Mouse (Mus musculus): ENCODE measurements around the gene Inca1. TPM values are rescaled to one million over a fixed set of nuclear protein-coding genes. Genes with fewer than 3 reads are reported as not detected.
A peak's percentile ranks its signal among the peaks of the same experiment; 100 is the strongest.

Gene Inca1
- polyA plus RNA-seq, 1 experiment, result 19.6 TPM

DNA sequence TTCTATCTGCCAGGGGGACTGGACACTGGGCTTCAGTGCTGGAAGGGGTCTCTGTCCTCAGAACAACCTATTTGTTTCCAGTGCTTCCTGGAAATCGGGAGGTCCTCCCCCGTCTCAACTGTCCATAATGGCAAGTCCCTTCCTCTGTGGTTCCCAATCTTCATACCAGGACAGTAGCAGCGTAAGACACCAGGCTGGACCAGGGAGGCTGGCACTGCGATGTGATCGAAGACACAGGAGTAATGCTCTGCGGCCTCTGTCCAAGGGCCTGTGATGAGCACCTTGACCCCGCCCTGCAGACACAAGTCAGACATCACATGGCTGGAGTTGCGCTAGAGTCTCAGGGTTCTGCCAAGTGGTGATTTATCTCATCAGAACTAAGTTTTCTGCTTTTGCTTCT lies 20.6 kb downstream of the Inca1 start:
- Histone ChIP-seq H3K27ac (ENCODE audit: control insufficient read depth, insufficient read depth, low read depth, low read length) (no peak overlapping the region), H3K4me3 (ENCODE audit: control insufficient read depth, low read depth, low read length) (no peak overlapping the region), H3K4me1 (ENCODE audit: control insufficient read depth, insufficient read depth, low read length) (peaks cover 3% of the 10 kb centered on the region), H3K36me3 (ENCODE audit: control insufficient read depth, insufficient read depth, low read length) (no peaks in the 10 kb centered on the region; the same call in none of the 2 replicates), H3K27me3 (ENCODE audit: control insufficient read depth, insufficient read depth, low read length) (no peaks in the 10 kb centered on the region)
- TF ChIP-seq POLR2A (IDR thresholded peaks at IDR 0.05; ENCODE audit: control insufficient read depth, low read depth, low read length) (no peak), CTCF (IDR thresholded peaks at IDR 0.05; ENCODE audit: control insufficient read depth, insufficient read depth, insufficient replicate concordance, low read depth, low read length) (no peak)

DNA sequence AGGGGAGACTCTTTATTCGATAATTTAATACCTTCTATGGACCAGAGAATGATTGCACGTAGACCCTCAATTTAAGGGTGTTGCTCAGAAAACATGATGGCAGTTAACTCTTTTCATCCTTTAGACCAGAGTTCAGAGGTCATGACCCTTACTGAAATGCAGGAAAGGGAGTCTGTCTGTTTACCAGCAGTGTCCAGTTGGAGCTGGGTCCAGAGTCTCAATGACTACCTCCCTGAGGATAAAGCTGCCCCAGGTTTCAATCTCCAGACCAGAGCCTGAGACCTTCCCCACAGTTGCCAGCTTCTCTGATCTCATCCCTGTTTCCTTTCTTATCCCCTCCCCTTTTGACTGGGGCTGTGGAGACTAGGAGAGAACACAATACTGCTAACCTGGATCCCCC lies 21.4 kb downstream of the Inca1 start:
- Histone ChIP-seq H3K27ac (ENCODE audit: control insufficient read depth, insufficient read depth, low read depth, low read length) (no peak overlapping the region), H3K4me1 (ENCODE audit: control insufficient read depth, insufficient read depth, low read length) (peaks cover 5% of the 10 kb centered on the region), H3K4me3 (ENCODE audit: control insufficient read depth, low read depth, low read length) (no peak overlapping the region), H3K27me3 (ENCODE audit: control insufficient read depth, insufficient read depth, low read length) (no peaks in the 10 kb centered on the region), H3K36me3 (ENCODE audit: control insufficient read depth, insufficient read depth, low read length) (no peaks in the 10 kb centered on the region; the same call in none of the 2 replicates)
- TF ChIP-seq POLR2A (IDR thresholded peaks at IDR 0.05; ENCODE audit: control insufficient read depth, low read depth, low read length) (no peak), CTCF (IDR thresholded peaks at IDR 0.05; ENCODE audit: control insufficient read depth, insufficient read depth, insufficient replicate concordance, low read depth, low read length) (no peak)

DNA sequence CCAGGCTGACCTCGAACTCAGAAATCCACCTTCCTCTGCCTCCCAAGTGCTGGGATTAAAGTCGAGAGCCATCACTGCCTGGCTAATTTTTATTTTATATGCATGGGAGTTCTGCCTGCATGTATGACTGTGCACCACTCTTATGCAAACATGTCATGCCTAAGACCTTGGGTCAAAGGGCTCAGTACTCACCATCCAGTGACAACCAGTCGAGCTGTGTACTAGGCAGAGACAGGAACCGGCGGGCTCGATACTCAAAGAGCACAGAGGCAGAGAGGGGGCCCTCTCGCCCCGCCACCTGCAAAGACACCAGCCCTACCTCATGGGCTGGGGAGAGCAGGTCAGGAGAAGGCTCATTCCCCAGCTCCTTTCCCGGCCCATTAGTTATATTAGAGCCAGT lies 21.9 kb downstream of the Inca1 start:
- H3K27me3 ChIP-seq (ENCODE audit: control insufficient read depth, insufficient read depth, low read length), result no peaks in the 10 kb centered on the region
- H3K27ac ChIP-seq (ENCODE audit: control insufficient read depth, insufficient read depth, low read depth, low read length), result no peak overlapping the region
- peaks cover 5% of the 10 kb centered on the region for H3K4me1 ChIP-seq (ENCODE audit: control insufficient read depth, insufficient read depth, low read length)
- TF ChIP-seq POLR2A (IDR thresholded peaks at IDR 0.05; ENCODE audit: control insufficient read depth, low read depth, low read length), result no peak
- H3K36me3 ChIP-seq (ENCODE audit: control insufficient read depth, insufficient read depth, low read length), result no peaks in the 10 kb centered on the region; the same call in none of the 2 replicates
- no peak overlapping the region for H3K4me3 ChIP-seq (ENCODE audit: control insufficient read depth, low read depth, low read length)

DNA sequence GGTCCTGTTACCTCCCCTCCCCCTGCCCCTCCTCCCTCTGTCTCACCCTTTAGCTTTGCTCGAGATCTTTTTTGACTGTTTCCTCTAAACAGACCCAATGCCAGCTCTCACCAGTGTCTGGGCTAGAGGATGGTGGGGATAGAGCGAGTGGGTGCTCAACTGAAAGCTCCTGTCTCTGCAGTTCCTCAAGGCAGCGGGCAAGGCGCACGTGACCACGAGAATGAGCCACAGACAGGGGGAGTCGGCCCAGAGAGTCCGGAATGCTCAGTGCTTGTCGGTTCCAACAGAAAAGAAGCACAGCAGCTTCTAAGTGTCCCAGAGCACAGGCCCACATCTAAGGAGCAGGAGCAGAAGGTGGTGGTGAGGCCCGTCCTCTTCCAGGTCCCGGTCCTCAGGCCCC lies 25.5 kb downstream of the Inca1 start:
- H3K27ac ChIP-seq (ENCODE audit: control insufficient read depth, insufficient read depth, low read depth, low read length), result no peak overlapping the region
- H3K27me3 ChIP-seq (ENCODE audit: control insufficient read depth, insufficient read depth, low read length), result no peaks in the 10 kb centered on the region
- H3K4me3 ChIP-seq (ENCODE audit: control insufficient read depth, low read depth, low read length), result no peak overlapping the region
- H3K36me3 ChIP-seq (ENCODE audit: control insufficient read depth, insufficient read depth, low read length), result no peaks in the 10 kb centered on the region
- H3K4me1 ChIP-seq (ENCODE audit: control insufficient read depth, insufficient read depth, low read length), result peaks cover 17% of the 10 kb centered on the region
- TF ChIP-seq CTCF (IDR thresholded peaks at IDR 0.05; ENCODE audit: control insufficient read depth, insufficient read depth, insufficient replicate concordance, low read depth, low read length) (no peak), POLR2A (IDR thresholded peaks at IDR 0.05; ENCODE audit: control insufficient read depth, low read depth, low read length) (no peak)

DNA sequence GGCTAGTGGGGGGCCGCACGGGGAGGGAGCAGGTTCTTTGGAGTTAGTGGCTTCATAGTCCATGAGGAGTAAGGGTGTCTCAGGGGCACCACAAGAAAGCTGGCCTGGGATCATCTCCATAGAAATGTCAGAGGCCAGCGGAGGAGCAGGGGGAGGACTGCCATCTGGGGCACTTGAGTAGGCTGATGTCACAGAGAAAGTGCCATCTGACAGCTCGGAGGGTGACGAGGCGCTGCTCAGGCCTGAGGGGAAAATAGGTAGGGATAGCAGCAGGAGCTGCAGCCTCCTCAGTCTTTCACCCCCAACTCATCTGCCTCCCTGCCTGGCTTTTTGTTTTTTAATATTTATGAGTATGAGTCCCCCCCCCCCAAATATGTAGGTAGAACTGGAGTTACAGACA lies 25.9 kb downstream of the Inca1 start:
- Histone ChIP-seq H3K4me3 (ENCODE audit: control insufficient read depth, low read depth, low read length) (no peak overlapping the region), H3K4me1 (ENCODE audit: control insufficient read depth, insufficient read depth, low read length) (peaks cover 17% of the 10 kb centered on the region), H3K27ac (ENCODE audit: control insufficient read depth, insufficient read depth, low read depth, low read length) (no peak overlapping the region), H3K27me3 (ENCODE audit: control insufficient read depth, insufficient read depth, low read length) (no peaks in the 10 kb centered on the region), H3K36me3 (ENCODE audit: control insufficient read depth, insufficient read depth, low read length) (no peaks in the 10 kb centered on the region)
- TF ChIP-seq CTCF (IDR thresholded peaks at IDR 0.05; ENCODE audit: control insufficient read depth, insufficient read depth, insufficient replicate concordance, low read depth, low read length) (no peak), POLR2A (IDR thresholded peaks at IDR 0.05; ENCODE audit: control insufficient read depth, low read depth, low read length) (no peak)

DNA sequence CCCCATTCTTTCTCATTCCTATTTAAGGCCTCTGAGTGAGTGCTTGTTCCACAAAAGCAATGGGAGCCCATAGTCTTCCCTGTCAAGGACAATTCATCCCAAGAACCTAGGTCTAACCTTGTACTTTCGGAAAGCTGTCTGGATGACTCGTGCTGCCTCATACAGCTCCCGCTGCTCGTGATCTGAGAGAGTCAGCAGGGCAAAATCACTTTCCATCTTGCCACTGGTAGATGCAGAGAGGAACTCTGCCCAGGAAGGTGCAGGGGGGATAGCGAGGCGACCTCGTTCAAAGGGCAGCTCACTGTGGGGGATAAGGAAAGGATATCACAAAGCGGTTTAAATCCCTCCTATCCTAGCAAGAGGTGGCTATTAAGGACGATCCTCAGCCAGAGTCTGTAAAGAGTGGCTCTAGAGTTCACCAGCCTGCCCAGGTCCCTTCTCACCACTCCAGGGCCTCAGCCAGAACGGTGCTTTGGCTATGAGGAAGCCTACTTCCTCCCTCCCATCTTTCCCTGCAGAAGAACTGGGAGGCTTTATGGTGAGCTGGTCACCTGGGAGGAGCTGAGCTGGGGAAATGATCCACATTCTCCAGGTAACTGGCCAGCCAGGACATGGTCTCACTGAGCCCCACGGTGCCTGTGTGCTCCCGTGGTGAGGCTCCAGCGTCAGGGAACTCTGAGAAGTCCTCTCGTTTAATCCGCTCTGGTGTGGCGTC lies 28.5 kb downstream of the Inca1 start:
- H3K36me3 ChIP-seq (ENCODE audit: control insufficient read depth, insufficient read depth, low read length), result no peaks in the 10 kb centered on the region

DNA sequence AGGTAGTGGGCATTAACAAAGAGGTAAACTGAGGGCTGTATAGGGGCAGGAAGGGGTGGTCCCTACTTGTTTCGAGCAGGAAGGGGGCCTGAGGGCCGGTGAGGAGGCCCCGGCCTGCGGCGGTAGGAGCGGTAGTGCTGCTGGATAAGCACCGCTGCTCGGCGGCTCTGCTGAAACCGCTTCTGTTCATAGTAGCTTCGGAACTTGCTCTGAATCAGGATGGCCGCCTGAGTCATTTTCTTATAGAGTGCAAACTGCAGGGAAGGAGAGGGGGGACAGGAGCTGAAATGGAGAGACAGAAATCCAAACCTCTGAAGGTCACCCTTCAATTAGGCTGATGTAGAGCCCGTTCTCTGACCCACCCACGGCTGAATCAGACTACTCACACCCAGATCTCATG lies 29.5 kb downstream of the Inca1 start:
- H3K4me3 ChIP-seq (ENCODE audit: control insufficient read depth, low read depth, low read length), result peak overlapping the region; percentile 95
- H3K27ac ChIP-seq (ENCODE audit: control insufficient read depth, insufficient read depth, low read depth, low read length), result peak overlapping the region; percentile 96; the same call in 1 of the 2 replicates
- no peaks in the 10 kb centered on the region for H3K27me3 ChIP-seq (ENCODE audit: control insufficient read depth, insufficient read depth, low read length)
- peaks cover 21% of the 10 kb centered on the region for H3K4me1 ChIP-seq (ENCODE audit: control insufficient read depth, insufficient read depth, low read length)
- TF ChIP-seq CTCF (IDR thresholded peaks at IDR 0.05; ENCODE audit: control insufficient read depth, insufficient read depth, insufficient replicate concordance, low read depth, low read length) (no peak), POLR2A (IDR thresholded peaks at IDR 0.05; ENCODE audit: control insufficient read depth, low read depth, low read length) (no peak)
- no peaks in the 10 kb centered on the region for H3K36me3 ChIP-seq (ENCODE audit: control insufficient read depth, insufficient read depth, low read length)

More for the DNA sequence above, 28.5 kb downstream of the Inca1 start:
- H3K4me3 ChIP-seq (ENCODE audit: control insufficient read depth, low read depth, low read length), result no peak overlapping the region
- H3K27ac ChIP-seq (ENCODE audit: control insufficient read depth, insufficient read depth, low read depth, low read length), result no peak overlapping the region
- H3K27me3 ChIP-seq (ENCODE audit: control insufficient read depth, insufficient read depth, low read length), result no peaks in the 10 kb centered on the region
- H3K4me1 ChIP-seq (ENCODE audit: control insufficient read depth, insufficient read depth, low read length), result peaks cover 21% of the 10 kb centered on the region
- TF ChIP-seq CTCF (IDR thresholded peaks at IDR 0.05; ENCODE audit: control insufficient read depth, insufficient read depth, insufficient replicate concordance, low read depth, low read length) (no peak), POLR2A (IDR thresholded peaks at IDR 0.05; ENCODE audit: control insufficient read depth, low read depth, low read length) (no peak)

All from testis, adult 2 months (tissue).